ENCODE assay signal across 8 mouse cellular contexts in genomic region chr2:75609150-75609946, GRCm38 (mm10). TPM values are rescaled to one million over a fixed set of nuclear protein-coding genes. Genes with fewer than 3 reads are reported as not detected.
A peak's percentile ranks its signal among the peaks of the same experiment; 100 is the strongest.
DNase-seq lines count a peak whose midpoint lies in the region; ATAC-seq and TF ChIP-seq lines count a peak whose summit lies in the region.

No protein-coding gene starts in this region.

- DNase-seq in gastrocnemius, postnatal 14 days = peak; percentile 40
- no peak for DNase-seq in gastrocnemius, postnatal 10 days
- DNase-seq in brain, embryonic 14.5 days (ENCODE audit: low read depth) = peak; percentile 81
- no peak for DNase-seq in heart, embryonic 10.5 days (ENCODE audit: low spot score)
- DNase-seq in kidney, postnatal 4 days = peak; percentile 44 to 64
- DNase-seq in midbrain, embryonic 14.5 days = peak; percentile 68
- no peak for DNase-seq in cerebellum, postnatal 36 days
- no peak for DNase-seq in spleen, adult 18-20 months

- TF ChIP-seq CTCF in brain, embryonic 14.5 days (IDR thresholded peaks at IDR 0.05; ENCODE audit: borderline replicate concordance, extremely low read depth, insufficient read depth, insufficient read length) = no peak

- H3K4me2 ChIP-seq in midbrain, embryonic 14.5 days (ENCODE audit: low read length) = peak overlapping the region; percentile 49

- WGBS in heart, embryonic 10.5 days = 8% methylated on average over 27 of the region's 27 CpGs
- 15% methylated on average over 27 of the region's 27 CpGs for WGBS in midbrain, embryonic 14.5 days

- no peak for ATAC-seq in midbrain, embryonic 14.5 days (ENCODE audit: low FRiP score, low TSS enrichment)

- peak overlapping the region; percentile 26 for H3K27ac ChIP-seq in heart, embryonic 10.5 days
- H3K27ac ChIP-seq in midbrain, embryonic 14.5 days (replicated peaks; ENCODE audit: low read depth, low read length) = no peak overlapping the region

- H3K9me3 ChIP-seq in heart, embryonic 10.5 days = no peaks in the 10 kb centered on the region
- H3K9me3 ChIP-seq in midbrain, embryonic 14.5 days (ENCODE audit: control insufficient read depth, low read length) = no peaks in the 10 kb centered on the region

- peak overlapping the region; percentile 48 for H3K4me3 ChIP-seq in heart, embryonic 10.5 days
- H3K4me3 ChIP-seq in midbrain, embryonic 14.5 days (replicated peaks; ENCODE audit: low read depth, low read length) = peak overlapping the region; percentile 9; the same call in 1 of the 2 replicates

- H3K4me1 ChIP-seq in heart, embryonic 10.5 days = peaks cover 11% of the 10 kb centered on the region
- H3K4me1 ChIP-seq in midbrain, embryonic 14.5 days (ENCODE audit: control insufficient read depth, insufficient read depth, low read length) = no peaks in the 10 kb centered on the region

- intact Hi-C loops in gastrocnemius, postnatal 14 days (cut with DNase I; ENCODE audit: low total_unique reads) = loop anchor here (10.0 kb wide), 1 partner anchor 355 kb away; no protein-coding TSS in a partner anchor

- H3K9ac ChIP-seq in midbrain, embryonic 14.5 days (replicated peaks; ENCODE audit: low read length) = no peak overlapping the region

- TF ChIP-seq POLR2A in brain, embryonic 14.5 days (IDR thresholded peaks at IDR 0.05; ENCODE audit: borderline replicate concordance, extremely low read depth, insufficient read depth, insufficient read length, poor library complexity, severe bottlenecking) = no peak

- H3K36me3 ChIP-seq in heart, embryonic 10.5 days = no peaks in the 10 kb centered on the region
- H3K36me3 ChIP-seq in midbrain, embryonic 14.5 days (ENCODE audit: control insufficient read depth, insufficient read depth, low read length) = no peaks in the 10 kb centered on the region

- peaks cover 31% of the 10 kb centered on the region for H3K27me3 ChIP-seq in heart, embryonic 10.5 days (ENCODE audit: insufficient read depth, poor library complexity, severe bottlenecking)
- peaks cover 10% of the 10 kb centered on the region; the same call in 1 of the 2 replicates for H3K27me3 ChIP-seq in midbrain, embryonic 14.5 days (ENCODE audit: control insufficient read depth, insufficient read depth, low read length)

RNA-seq across cellular contexts. Expression of gene Hnrnpa3, which starts 49.7 kb away (rescaled TPM):
- 100 to 1,000 TPM; 144 to 187 TPM for total RNA-seq in gastrocnemius, postnatal 14 days (2021)
- total RNA-seq in gastrocnemius, postnatal 10 days (2021) = 100 to 1,000 TPM; 280 to 305 TPM
- polyA plus RNA-seq in brain, embryonic 14.5 days (2012; rRNA removed) = 311 and 481 TPM in 2 replicates
- polyA plus RNA-seq in heart, embryonic 10.5 days (2016; fragmentation: Nextera tagmentation; extraction: Ambion mirVana) = 188 and 209 TPM in 2 replicates
- 163 and 176 TPM in 2 replicates for polyA plus RNA-seq in midbrain, embryonic 14.5 days (2014; fragmentation: Nextera tagmentation; extraction: Ambion mirVana)

Comparison
In these comparisons a context has a peak if more than half of its experiments do, and no peak if none do; other contexts are left out.
1. DNase-seq: peak in gastrocnemius, postnatal 14 days (single experiment), brain, embryonic 14.5 days (single experiment), kidney, postnatal 4 days (2 of 2) and midbrain, embryonic 14.5 days (single experiment); none in gastrocnemius, postnatal 10 days (single experiment), heart, embryonic 10.5 days (single experiment), cerebellum, postnatal 36 days (0 of 2) and spleen, adult 18-20 months (0 of 2).